Mouse (Mus musculus) MEL (cell line): ENCODE measurements around the gene 4930519G04Rik. TPM values are rescaled to one million over a fixed set of nuclear protein-coding genes. Genes with fewer than 3 reads are reported as not detected.

Source experiments
- DNase-seq: peaks from one replicate; pipeline ENCODE4 v3.0.0; 2011; ENCODE audit warnings: low read depth, low spot score
- H3K27ac ChIP-seq: 2 replicates; pipeline ENCODE4 v1.5.1; 2012; ENCODE audit warnings: low read depth, mild to moderate bottlenecking, control low read depth, low read length, moderate library complexity; ENCODE audit not compliant: control insufficient read depth
- H3K27me3 ChIP-seq, 2 experiments: fragments of 150-350 bp in 1 of 2; sonication (generic) in 1 of 2; 2 replicates each; pipeline ENCODE4 v1.6.1; 2012; ENCODE audit warnings: low read length in 2 of 2, mild to moderate bottlenecking in 2 of 2, improper control_type of control experiment in 1 of 2, moderate library complexity in 1 of 2; ENCODE audit not compliant: insufficient read depth in 2 of 2, control insufficient read depth in 1 of 2
- H3K36me3 ChIP-seq, 2 experiments: 2 replicates each; pipeline ENCODE4 v1.6.1; 2012 to 2014; ENCODE audit warnings: low read length in 2 of 2, improper control_type of control experiment in 1 of 2, inconsistent platforms in 1 of 2, mild to moderate bottlenecking in 1 of 2; ENCODE audit not compliant: insufficient read depth in 2 of 2, control insufficient read depth in 1 of 2
- H3K4me1 ChIP-seq, 2 experiments: fragments of 150-350 bp in 1 of 2; sonication (generic) in 1 of 2; 2 replicates each; pipeline ENCODE4 v1.6.1; 2012; ENCODE audit warnings: low read length in 2 of 2, improper control_type of control experiment in 1 of 2, mild to moderate bottlenecking in 1 of 2; ENCODE audit not compliant: insufficient read depth in 2 of 2, control insufficient read depth in 1 of 2
- H3K4me3 ChIP-seq, 2 experiments: fragments of 150-350 bp in 1 of 2; sonication (generic) in 1 of 2; 2 replicates each; pipeline ENCODE4 v1.5.1; 2012; ENCODE audit warnings: low read depth in 2 of 2, low read length in 2 of 2, mild to moderate bottlenecking in 2 of 2, moderate library complexity in 2 of 2, control low read depth in 1 of 2, improper control_type of control experiment in 1 of 2; ENCODE audit not compliant: control insufficient read depth in 1 of 2, insufficient read depth in 1 of 2
- H3K79me2 ChIP-seq: 2 replicates; pipeline ENCODE4 v1.6.1; 2012; ENCODE audit warnings: mild to moderate bottlenecking, low read length, moderate library complexity; ENCODE audit not compliant: control insufficient read depth, poor library complexity, insufficient read depth
- H3K9ac ChIP-seq: 2 replicates; pipeline ENCODE4 v1.6.1; 2012; ENCODE audit warnings: low read depth, mild to moderate bottlenecking, control low read depth, low read length, moderate library complexity; ENCODE audit not compliant: control insufficient read depth, poor library complexity, severe bottlenecking
- H3K9me3 ChIP-seq: fragments of 150-350 bp; sonication (generic); replicated peaks from 2 replicates; pipeline ENCODE4 v1.6.1; 2012; ENCODE audit warnings: mild to moderate bottlenecking, low read length, improper control_type of control experiment, moderate library complexity; ENCODE audit not compliant: insufficient read depth
- CHD1 ChIP-seq: IDR thresholded peaks from 2 replicates; pipeline ENCODE4 v1.6.1; 2012; ENCODE audit warnings: low read depth, mild to moderate bottlenecking, inconsistent platforms, low read length, improper control_type of control experiment
- CTCF ChIP-seq, 3 experiments: IDR thresholded peaks in 2 of 3; conservative IDR thresholded peaks in 1 of 3; 2 replicates each; pipeline ENCODE4 v1.5.1; 2011 to 2012; ENCODE audit warnings: low read length in 3 of 3, low read depth in 2 of 3, mild to moderate bottlenecking in 2 of 3, improper control_type of control experiment in 1 of 3, inconsistent platforms in 1 of 3, mixed read lengths in 1 of 3, moderate library complexity in 1 of 3; ENCODE audit not compliant: control insufficient read depth in 1 of 3, insufficient read depth in 1 of 3, poor library complexity in 1 of 3, severe bottlenecking in 1 of 3
- ELF1 ChIP-seq: IDR thresholded peaks from 2 replicates; pipeline ENCODE4 v1.6.1; 2014; ENCODE audit warnings: low read depth, mild to moderate bottlenecking, inconsistent platforms, low read length, improper control_type of control experiment, moderate library complexity
- EP300 ChIP-seq, 2 experiments: IDR thresholded peaks; 2 replicates each; pipeline ENCODE4 v1.6.1; 2011; ENCODE audit warnings: improper control_type of control experiment in 2 of 2, low read length in 2 of 2, low read depth in 1 of 2, mild to moderate bottlenecking in 1 of 2
- ETS1 ChIP-seq: IDR thresholded peaks from 2 replicates; pipeline ENCODE4 v1.6.1; 2012; ENCODE audit warnings: low read depth, mild to moderate bottlenecking, inconsistent platforms, low read length, improper control_type of control experiment, moderate library complexity
- HCFC1 ChIP-seq: IDR thresholded peaks from 2 replicates; pipeline ENCODE4 v1.6.1; 2012; ENCODE audit warnings: low read depth, mild to moderate bottlenecking, inconsistent platforms, low read length, improper control_type of control experiment, moderate library complexity
- KAT2A ChIP-seq: conservative IDR thresholded peaks from 2 replicates; pipeline ENCODE4 v1.6.1; 2012; ENCODE audit warnings: low read depth, low read length, improper control_type of control experiment, inconsistent platforms
- MXI1 ChIP-seq: IDR thresholded peaks from 2 replicates; pipeline ENCODE4 v1.6.1; 2011; ENCODE audit warnings: mild to moderate bottlenecking, low read depth, low read length, improper control_type of control experiment
- MYC ChIP-seq: IDR thresholded peaks from 2 replicates; pipeline ENCODE4 v1.6.1; 2011; ENCODE audit warnings: low read depth, mild to moderate bottlenecking, low read length, improper control_type of control experiment, moderate library complexity
- NELFE ChIP-seq: IDR thresholded peaks from 2 replicates; pipeline ENCODE4 v1.6.1; 2011; ENCODE audit warnings: low read depth, low read length, improper control_type of control experiment
- POLR2A ChIP-seq, 2 experiments: IDR thresholded peaks; 2 replicates each; pipeline ENCODE4 v1.6.1; 2011 to 2012; ENCODE audit warnings: low read length in 2 of 2, mild to moderate bottlenecking in 2 of 2, control low read depth in 1 of 2, improper control_type of control experiment in 1 of 2, low read depth in 1 of 2, moderate library complexity in 1 of 2; ENCODE audit not compliant: control insufficient read depth in 1 of 2, insufficient read depth in 1 of 2, poor library complexity in 1 of 2
- RAD21 ChIP-seq: IDR thresholded peaks from 2 replicates; pipeline ENCODE4 v1.6.1; 2011; ENCODE audit warnings: mild to moderate bottlenecking, low read depth, low read length, improper control_type of control experiment
- SIN3A ChIP-seq: IDR thresholded peaks from 2 replicates; pipeline ENCODE4 v1.6.1; 2012; ENCODE audit warnings: low read length, improper control_type of control experiment, inconsistent platforms
- SMC3 ChIP-seq: IDR thresholded peaks from 2 replicates; pipeline ENCODE4 v1.6.1; 2011; ENCODE audit warnings: low read depth, low read length, improper control_type of control experiment
- TAL1 ChIP-seq: IDR thresholded peaks from 2 replicates; pipeline ENCODE4 v1.6.1; 2012; ENCODE audit warnings: mild to moderate bottlenecking, inconsistent platforms, low read length, moderate library complexity, mixed read lengths
- TBP ChIP-seq: IDR thresholded peaks from 2 replicates; pipeline ENCODE4 v1.8.0; 2011; ENCODE audit warnings: low read depth, low read length, improper control_type of control experiment
- ZKSCAN1 ChIP-seq: IDR thresholded peaks from 2 replicates; pipeline ENCODE4 v1.6.1; 2012; ENCODE audit warnings: low read depth, mild to moderate bottlenecking, inconsistent platforms, low read length, improper control_type of control experiment, moderate library complexity
- ZMIZ1 ChIP-seq: IDR thresholded peaks from 2 replicates; pipeline ENCODE4 v1.6.1; 2012; ENCODE audit warnings: low read depth, mild to moderate bottlenecking, inconsistent platforms, low read length, improper control_type of control experiment, moderate library complexity
- polyA plus RNA-seq, 2 experiments: library from polyadenylated mRNA; stranded (reverse) in 1 of 2; unstranded in 1 of 2; fragments of >175 nt in 1 of 2; fragments of >200 nt in 1 of 2; gene quantifications; 2 replicates each; pipeline versions ENCODE4 v1.2.1 to v1.2.4; 2012; ENCODE audit warnings: low replicate concordance in 2 of 2, low read depth in 1 of 2; ENCODE audit not compliant: insufficient read length in 2 of 2, insufficient read depth in 1 of 2, missing spikeins in 1 of 2
- total RNA-seq: library from RNA; depleted of rRNA; stranded (reverse); fragments of 300-350 nt; gene quantifications from 2 replicates; pipeline ENCODE4 v1.2.3, GENCODE M21; 2012

4930519G04Rik gene
- total and polyA plus RNA-seq, 3 experiments, result not detected

GRCm38 (mm10) chr5:114822796-114823688, 30.4 kb upstream of the 4930519G04Rik start, which contains the start of gene 1500011B03Rik:
TSS of gene 1500011B03Rik (minus strand) at chr5:114823468.
- DNase-seq, result peak; percentile 73
- Histone ChIP-seq H3K27me3 (no peaks in the 10 kb centered on the region), H3K4me3 (peak within 1 kb of the TSS; percentile 79 to 81), H3K9ac (peak within 1 kb of the TSS; percentile 63), H3K27ac (no peak within 1 kb of the TSS; the same call in 1 of the 2 replicates), H3K79me2 (peaks cover 2% of the 10 kb centered on the region), H3K36me3 (no peaks in the 10 kb centered on the region; a peak in 1 of 4 replicates), H3K9me3 (no peaks in the 10 kb centered on the region), H3K4me1 (0 out of 4 replicates have a peak, but pooled peaks cover 0 to 5% of the 10 kb centered on the region in 2 experiments)
- TF ChIP-seq ZMIZ1 (no peak), SMC3 (no peak), CHD1 (no peak), ETS1 (no peak), MYC (no peak), HCFC1 (no peak), KAT2A (no peak), NELFE (peak; percentile 45), MXI1 (0 out of 2 replicates have a peak, but pooled peaks have one; percentile 1), TBP (peak; percentile 88), ELF1 (no peak), POLR2A (IDR thresholded peaks at IDR 0.05; ENCODE audit: control insufficient read depth in 1 of 2, insufficient read depth in 1 of 2, low read depth in 1 of 2, low read length in 2 of 2, poor library complexity in 1 of 2) (peak; percentile 46 to 59; a peak in 2 of 4 replicates), TAL1 (no peak), EP300 (IDR thresholded peaks at IDR 0.05; ENCODE audit: low read depth in 1 of 2, low read length in 2 of 2) (no peak), ZKSCAN1 (no peak)

- peak; percentile 80 for DNase-seq
- TF ChIP-seq SIN3A (no peak), SMC3 (peak; percentile 43), RAD21 (peak; percentile 33), CTCF (IDR thresholded peaks at IDR 0.05 in 2 of 3, conservative IDR thresholded peaks at IDR 0.05 in 1 of 3; ENCODE audit: control insufficient read depth in 1 of 3, insufficient read depth in 1 of 3, low read depth in 2 of 3, low read length in 3 of 3, poor library complexity in 1 of 3, severe bottlenecking in 1 of 3) (peak; percentile 73 to 92 (median 76))
- TF ChIP-seq, all 39 proteins: peak for 3
- H3K4me1 ChIP-seq, result 0 out of 4 replicates have a peak, but pooled peaks cover 0 to 5% of the 10 kb centered on the region in 2 experiments
These were observed 29.3 kb upstream of the 4930519G04Rik start for GRCm38 (mm10) chr5:114824197-114824596.

More at GRCm38 (mm10) chr5:114824197-114824596, 29.3 kb upstream of the 4930519G04Rik start:
- no peak overlapping the region for H3K9ac ChIP-seq
- H3K27ac ChIP-seq, result no peak overlapping the region
- H3K4me3 ChIP-seq, result peak overlapping the region; percentile 10 to 16; a peak in 2 of 4 replicates
- no peaks in the 10 kb centered on the region; a peak in 1 of 4 replicates for H3K36me3 ChIP-seq
- H3K79me2 ChIP-seq, result peaks cover 2% of the 10 kb centered on the region
- no peaks in the 10 kb centered on the region for H3K9me3 ChIP-seq
- H3K27me3 ChIP-seq, result no peaks in the 10 kb centered on the region
